Mouse (Mus musculus): Measurements from ENCODE around the gene Fam111a. TPM values are rescaled to one million over a fixed set of nuclear protein-coding genes. Genes with fewer than 3 reads are reported as not detected.
A peak's percentile ranks its signal among the peaks of the same experiment; 100 is the strongest.

Gene Fam111a
- total and polyA plus RNA-seq, 3 experiments: 47.6 to 103 (median 92.6) TPM

GRCm38 (mm10) chr19:12514621-12515020, 30.9 kb upstream of the Fam111a start:
- TF ChIP-seq ZNF384 (IDR thresholded peaks at IDR 0.05; ENCODE audit: low read depth, low read length) (no peak), MXI1 (IDR thresholded peaks at IDR 0.05; ENCODE audit: low read depth, low read length) (no peak), JUN (IDR thresholded peaks at IDR 0.05; ENCODE audit: insufficient read depth, low read depth, low read length) (no peak), ETS1 (conservative IDR thresholded peaks at IDR 0.05; ENCODE audit: low read depth, low read length) (no peak), KAT2A (IDR thresholded peaks at IDR 0.05; ENCODE audit: insufficient replicate concordance, low read length) (no peak), RCOR1 (conservative IDR thresholded peaks at IDR 0.05; ENCODE audit: low read depth, low read length) (no peak), IRF4 (IDR thresholded peaks at IDR 0.05; ENCODE audit: low read depth, low read length) (no peak), RAD21 (IDR thresholded peaks at IDR 0.05; ENCODE audit: low read depth, low read length) (no peak), GABPA (IDR thresholded peaks at IDR 0.05; ENCODE audit: insufficient replicate concordance, low read depth, low read length) (no peak), CTCF (conservative IDR thresholded peaks at IDR 0.05 in 1 of 2, IDR thresholded peaks at IDR 0.05 in 1 of 2; ENCODE audit: low read depth in 2 of 2, low read length in 2 of 2) (no peak), BHLHE40 (IDR thresholded peaks at IDR 0.05; ENCODE audit: low read depth, low read length) (no peak), EP300 (IDR thresholded peaks at IDR 0.05; ENCODE audit: low read length) (no peak)
- DNase-seq (ENCODE audit: extremely low read depth): no peak
- no peaks in the 10 kb centered on the region for H3K27me3 ChIP-seq (replicated peaks)
- peaks cover 6% of the 10 kb centered on the region for H3K9me3 ChIP-seq (replicated peaks; ENCODE audit: low read length)
- no peak overlapping the region for H3K9ac ChIP-seq (ENCODE audit: insufficient read depth, low read depth)
- H3K4me2 ChIP-seq (ENCODE audit: insufficient read depth, low read depth, poor library complexity, severe bottlenecking): no peak overlapping the region
- H3K79me2 ChIP-seq (replicated peaks; ENCODE audit: control insufficient read depth, extremely low read depth, insufficient read depth, poor library complexity, severe bottlenecking): no peaks in the 10 kb centered on the region
- dilution Hi-C loops (cut with MboI; ENCODE audit: extremely low pct_ligation_motif_present, extremely low pct_unique_long_range_greater_than_20kb, low sequenced_read_pairs): no loop called here
- H3K4me1 ChIP-seq (ENCODE audit: control insufficient read depth in 1 of 2, insufficient read depth in 2 of 2): peaks cover 0 to 2% of the 10 kb centered on the region in 2 experiments; a peak in 1 of 4 replicates
- H3K36me3 ChIP-seq (replicated peaks in 1 of 2; ENCODE audit: control insufficient read depth in 1 of 2, insufficient read depth in 1 of 2, low read length in 1 of 2): no peaks in the 10 kb centered on the region
- no peak overlapping the region for H3K4me3 ChIP-seq (replicated peaks in 1 of 3; ENCODE audit: low read depth in 2 of 3, low read length in 2 of 3, poor library complexity in 1 of 3)
- in situ Hi-C loops (cut with MboI; ENCODE audit: low pct_ligation_motif_present, low pct_unique_long_range_greater_than_20kb, low sequenced_read_pairs): no loop called here
- no peak overlapping the region for H3K27ac ChIP-seq (ENCODE audit: insufficient read depth, low read depth)

GRCm38 (mm10) chr19:12517671-12518540, 27.6 kb upstream of the Fam111a start:
- no peaks in the 10 kb centered on the region for H3K79me2 ChIP-seq (replicated peaks; ENCODE audit: control insufficient read depth, extremely low read depth, insufficient read depth, poor library complexity, severe bottlenecking)
- H3K9ac ChIP-seq (ENCODE audit: insufficient read depth, low read depth): peak overlapping the region; percentile 84
- no peaks in the 10 kb centered on the region for H3K36me3 ChIP-seq (replicated peaks in 1 of 2; ENCODE audit: control insufficient read depth in 1 of 2, insufficient read depth in 1 of 2, low read length in 1 of 2)
- H3K27ac ChIP-seq (ENCODE audit: insufficient read depth, low read depth): peak overlapping the region; percentile 36; the same call in 1 of the 2 replicates
- dilution Hi-C loops (cut with MboI; ENCODE audit: extremely low pct_ligation_motif_present, extremely low pct_unique_long_range_greater_than_20kb, low sequenced_read_pairs) (no loop called here), in situ Hi-C loops (cut with MboI; ENCODE audit: low pct_ligation_motif_present, low pct_unique_long_range_greater_than_20kb, low sequenced_read_pairs) (no loop called here)
- no peaks in the 10 kb centered on the region for H3K27me3 ChIP-seq (replicated peaks)
- peak overlapping the region; percentile 61 to 78 (median 74) for H3K4me3 ChIP-seq (replicated peaks in 1 of 3; ENCODE audit: low read depth in 2 of 3, low read length in 2 of 3, poor library complexity in 1 of 3)
- H3K4me1 ChIP-seq (ENCODE audit: control insufficient read depth in 1 of 2, insufficient read depth in 2 of 2): peaks cover 0 to 2% of the 10 kb centered on the region in 2 experiments; a peak in 1 of 4 replicates
- peak; percentile 84 for DNase-seq (ENCODE audit: extremely low read depth)
- peaks cover 2% of the 10 kb centered on the region for H3K9me3 ChIP-seq (replicated peaks; ENCODE audit: low read length)
- peak overlapping the region; percentile 97 for H3K4me2 ChIP-seq (ENCODE audit: insufficient read depth, low read depth, poor library complexity, severe bottlenecking)
- TF ChIP-seq EP300 (IDR thresholded peaks at IDR 0.05; ENCODE audit: low read length) (no peak), POLR2A (IDR thresholded peaks at IDR 0.05; ENCODE audit: low read depth, low read length) (no peak), CHD2 (IDR thresholded peaks at IDR 0.05; ENCODE audit: low read length) (no peak), CTCF (conservative IDR thresholded peaks at IDR 0.05 in 1 of 2, IDR thresholded peaks at IDR 0.05 in 1 of 2; ENCODE audit: low read depth in 2 of 2, low read length in 2 of 2) (peak; percentile 88 to 96), TBP (conservative IDR thresholded peaks at IDR 0.05; ENCODE audit: low read depth, low read length) (0 out of 2 replicates have a peak, but pooled peaks have one; percentile 32), NELFE (IDR thresholded peaks at IDR 0.05; ENCODE audit: low read depth, low read length) (0 out of 2 replicates have a peak, but pooled peaks have one; percentile 35), SIN3A (IDR thresholded peaks at IDR 0.05; ENCODE audit: low read length) (peak; percentile 63; the same call in 1 of the 2 replicates), RCOR1 (conservative IDR thresholded peaks at IDR 0.05; ENCODE audit: low read depth, low read length) (no peak), NRF1 (IDR thresholded peaks at IDR 0.05; ENCODE audit: low read depth, low read length) (no peak), PAX5 (IDR thresholded peaks at IDR 0.05; ENCODE audit: low read length) (no peak), KAT2A (IDR thresholded peaks at IDR 0.05; ENCODE audit: insufficient replicate concordance, low read length) (no peak), MAFK (IDR thresholded peaks at IDR 0.05; ENCODE audit: insufficient replicate concordance, low read length) (peak; percentile 70), E2F4 (IDR thresholded peaks at IDR 0.05; ENCODE audit: insufficient replicate concordance, low read depth, low read length) (peak; percentile 37; the same call in 1 of the 2 replicates), MAZ (IDR thresholded peaks at IDR 0.05; ENCODE audit: low read depth, low read length) (peak; percentile 61; the same call in 1 of the 2 replicates), POLR2AphosphoS2 (IDR thresholded peaks at IDR 0.05; ENCODE audit: low read depth, low read length) (no peak), GABPA (IDR thresholded peaks at IDR 0.05; ENCODE audit: insufficient replicate concordance, low read depth, low read length) (no peak), ETS1 (conservative IDR thresholded peaks at IDR 0.05; ENCODE audit: low read depth, low read length) (no peak), HCFC1 (IDR thresholded peaks at IDR 0.05; ENCODE audit: low read depth, low read length) (no peak), TCF12 (IDR thresholded peaks at IDR 0.05; ENCODE audit: low read depth, low read length) (0 out of 2 replicates have a peak, but pooled peaks have one; percentile 31), ZKSCAN1 (IDR thresholded peaks at IDR 0.05; ENCODE audit: borderline replicate concordance, low read depth, low read length) (no peak), USF1 (IDR thresholded peaks at IDR 0.05; ENCODE audit: low read depth, low read length) (no peak), ZC3H11A (IDR thresholded peaks at IDR 0.05; ENCODE audit: low read depth, low read length) (peak; percentile 82), MEF2A (IDR thresholded peaks at IDR 0.05; ENCODE audit: borderline replicate concordance, low read depth, low read length) (peak; percentile 41; the same call in 1 of the 2 replicates)
